Mouse (Mus musculus): ENCODE measurements at regions not wholly inside any gene's neighbourhood (a gene's known extent, or its start where the extent isn't known, plus 50 kb on each side); places are given as distances from the start of the nearest gene placed in this dataset.

- TF ChIP-seq CTCF (IDR thresholded peaks at IDR 0.05; ENCODE audit: borderline replicate concordance, insufficient read depth, low read length): no peak
- no peak for TF ChIP-seq POLR2A (IDR thresholded peaks at IDR 0.05; ENCODE audit: low read depth, low read length)
Measured at GRCm38 (mm10) chr8:126767341-126767740, 173.6 kb upstream of the Irf2bp2 start.

Data from embryonic fibroblast, embryonic 13.5 days (primary cell).